Mouse (Mus musculus) cerebellum, adult 18-20 months (tissue): ENCODE measurements at regions not wholly inside any gene's neighbourhood (a gene's known extent, or its start where the extent isn't known, plus 50 kb on each side); places are given as distances from the start of the nearest gene placed in this dataset.

Experiments
- DNase-seq, 2 experiments: peaks; one replicate each; pipeline ENCODE4 v3.0.0; 2021

DNA sequence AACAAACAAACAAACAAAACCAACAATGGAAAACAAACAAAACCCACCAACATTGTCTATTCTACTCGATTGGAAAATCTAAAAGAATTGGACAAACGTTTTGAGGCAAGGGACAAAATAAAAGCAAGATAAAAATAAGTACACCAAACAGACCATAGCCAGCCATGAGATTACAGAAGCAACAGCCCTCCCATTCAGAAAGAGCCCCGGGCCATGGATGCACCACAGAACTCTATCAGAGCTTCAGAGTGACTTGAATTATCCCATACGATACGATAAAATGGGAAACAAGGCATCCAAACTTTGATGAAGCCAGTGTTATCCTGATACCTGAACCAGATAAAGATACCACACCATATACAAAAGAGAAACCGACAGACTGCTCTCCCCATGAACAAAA lies 68.7 kb downstream of the Npepl1 start:
- no peak for DNase-seq

DNA sequence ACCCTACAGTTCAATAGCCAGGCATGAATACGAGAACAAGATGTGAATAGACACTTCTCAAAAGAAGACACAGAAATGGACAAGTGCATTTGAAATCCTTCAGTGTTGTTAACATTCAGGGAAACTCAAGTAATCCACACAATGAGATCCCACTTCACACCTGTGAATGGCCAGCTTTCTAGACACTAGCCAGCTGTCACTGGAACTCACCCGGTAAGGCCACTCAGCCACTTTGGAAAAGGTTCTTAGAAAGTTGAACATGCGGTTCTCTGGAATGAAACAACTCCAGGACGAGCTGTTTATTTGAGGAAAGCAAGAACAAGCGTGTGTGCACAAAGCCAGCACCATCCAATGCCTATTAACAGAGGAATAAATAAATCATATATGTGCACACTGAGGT lies 74.6 kb downstream of the Npepl1 start:
- DNase-seq = no peak

DNA sequence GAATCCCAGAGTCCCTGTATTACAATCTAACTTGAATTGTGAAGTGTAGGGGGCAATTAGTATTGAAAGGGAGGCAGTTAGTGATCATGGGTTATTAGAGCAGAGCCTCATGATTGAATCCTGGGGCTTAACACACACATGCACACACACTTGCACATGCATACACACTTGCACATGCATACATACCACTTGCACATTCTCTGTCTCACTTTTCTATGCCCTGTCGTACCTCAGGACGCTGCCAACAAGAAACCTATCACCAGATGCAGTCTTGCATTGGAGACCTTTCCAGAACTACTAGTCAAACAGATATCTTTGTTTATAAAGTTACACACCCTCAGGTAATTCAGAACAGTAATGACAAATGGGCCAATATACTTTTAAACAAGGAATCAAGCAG lies 80.9 kb downstream of the Npepl1 start:
- no peak for DNase-seq

DNA sequence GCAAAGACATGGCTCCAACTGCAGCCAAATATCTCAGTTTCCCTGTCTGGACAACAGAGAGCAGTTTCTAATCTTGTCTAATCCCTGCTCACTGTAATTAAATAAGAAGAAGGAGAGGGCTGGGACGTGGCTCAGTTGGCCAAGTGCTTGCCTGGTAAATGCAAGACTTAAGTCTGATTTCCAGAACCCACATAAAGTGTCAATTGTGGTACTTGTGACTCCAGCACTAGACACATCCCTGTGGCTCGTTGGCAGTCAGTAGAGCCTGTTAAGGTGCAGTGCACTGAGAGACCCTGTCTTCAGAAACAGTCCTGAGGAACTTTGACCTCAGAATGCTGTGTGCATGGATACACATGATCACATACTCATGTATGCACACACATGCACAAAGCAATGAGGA lies 81.4 kb downstream of the Npepl1 start:
- no peak for DNase-seq

DNA sequence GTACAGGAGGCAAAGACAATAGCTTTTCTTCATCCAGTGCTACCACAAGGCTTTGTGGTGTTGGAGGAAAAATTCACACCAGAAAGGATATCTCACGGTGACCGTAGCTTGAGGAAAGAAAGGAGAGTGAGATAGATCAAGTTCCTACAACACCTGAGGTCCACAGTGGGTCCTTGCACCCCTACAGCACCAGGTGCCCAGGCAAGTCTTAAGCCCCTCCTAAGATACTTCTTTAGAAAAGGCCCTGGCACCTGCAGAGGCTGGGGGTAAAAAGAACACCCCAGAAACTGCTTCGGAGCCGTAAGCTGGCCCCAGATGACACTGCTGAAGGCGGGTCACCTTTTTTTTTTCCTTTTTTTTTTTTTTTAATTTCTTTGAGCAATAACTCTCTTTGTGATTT lies 81.9 kb downstream of the Npepl1 start:
- no peak for DNase-seq

DNA sequence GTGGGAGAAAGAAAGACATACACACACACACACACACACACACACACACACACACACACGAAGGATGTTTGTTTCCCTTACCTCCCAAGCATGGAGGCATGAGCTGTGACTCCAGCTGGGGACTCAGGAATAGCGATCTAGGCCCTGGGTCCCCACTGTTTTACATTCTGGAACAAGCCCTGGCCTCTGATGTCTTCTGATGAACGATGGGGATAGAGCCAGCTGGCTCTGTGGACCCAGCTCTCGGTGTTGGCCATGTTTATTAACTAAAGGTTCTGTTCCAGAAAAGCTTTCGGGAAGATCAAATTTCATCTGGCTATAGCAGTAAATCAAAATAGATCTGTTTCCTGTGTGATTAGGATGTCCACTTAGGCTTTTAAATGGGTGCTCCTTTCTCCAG lies 83.4 kb downstream of the Npepl1 start:
- DNase-seq = no peak

DNA sequence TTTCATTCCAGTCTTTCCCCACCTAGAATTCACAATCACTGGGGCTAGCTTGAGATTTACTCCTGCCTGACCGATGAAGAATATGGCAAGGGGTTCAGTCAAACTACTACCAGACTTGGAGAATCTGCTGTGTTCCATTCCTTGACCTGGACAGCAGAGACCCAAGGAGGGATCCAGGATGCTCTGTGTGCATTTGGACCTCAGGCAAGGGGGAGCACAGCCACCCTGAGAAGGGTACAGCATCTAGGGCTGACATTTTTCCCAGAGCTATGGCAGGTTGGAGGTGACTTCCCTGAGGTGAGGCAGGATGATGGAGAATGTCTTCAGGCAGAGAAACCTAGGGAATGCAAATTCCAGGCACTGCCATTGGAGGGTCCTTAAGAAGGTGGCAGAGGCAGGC lies 85.5 kb downstream of the Npepl1 start:
- DNase-seq = no peak

DNA sequence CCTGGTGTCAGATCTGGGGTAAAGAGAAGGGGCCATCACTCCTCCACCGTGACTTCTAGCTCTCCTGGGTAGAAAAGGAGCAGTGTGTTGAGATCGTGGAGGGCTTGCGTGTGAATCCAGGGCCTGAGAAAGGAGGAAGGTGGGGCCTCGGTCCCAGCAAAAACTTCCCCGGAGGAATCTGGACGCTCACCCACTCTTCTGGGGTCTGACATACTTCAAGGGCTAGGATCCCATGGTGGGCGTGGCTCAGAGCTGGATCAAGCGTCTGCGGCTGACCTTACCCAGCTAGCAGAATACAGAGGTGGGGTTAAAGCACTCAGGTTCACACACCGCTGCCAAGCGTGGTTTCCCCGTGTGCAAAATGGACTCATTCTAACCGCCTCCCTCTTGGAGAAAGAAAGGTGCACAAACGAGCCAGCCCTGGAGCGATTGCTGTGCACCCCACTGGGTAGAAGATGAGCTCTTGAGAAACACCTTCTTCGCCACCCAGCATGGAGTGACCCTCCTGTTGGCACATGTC lies 86.6 kb downstream of the Npepl1 start:
- no peak for DNase-seq

DNA sequence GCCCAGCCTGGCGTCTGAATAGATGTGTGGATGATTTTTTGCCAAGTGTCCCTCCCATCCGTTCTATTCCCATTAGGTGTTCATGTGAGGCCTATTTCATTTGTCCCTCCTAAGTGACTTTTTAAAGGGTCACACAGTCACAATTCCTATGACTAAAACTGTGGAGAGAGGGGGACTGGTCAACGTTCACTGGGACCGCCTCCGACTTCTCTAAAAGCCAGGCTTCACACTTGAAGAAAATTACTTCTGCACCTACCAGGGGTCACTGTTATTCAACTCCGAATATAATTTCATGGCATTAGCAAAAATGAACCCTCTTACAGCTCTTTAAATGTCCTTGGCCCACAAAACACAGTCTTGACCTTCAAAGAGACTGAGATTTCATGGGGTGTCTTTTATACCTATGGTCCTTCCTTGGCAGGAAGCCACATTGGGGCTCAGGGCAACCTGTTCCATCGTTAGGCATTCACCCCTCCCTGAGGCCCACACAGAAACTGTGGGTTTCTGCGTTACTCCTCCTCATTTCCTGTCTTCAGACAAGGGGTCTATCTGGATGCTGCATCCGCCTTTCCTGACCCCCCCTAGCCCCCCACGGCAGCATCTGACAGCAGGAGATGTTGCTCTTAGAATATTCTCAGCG lies 86.7 kb upstream of the Gnas start:
- no peak for DNase-seq

DNA sequence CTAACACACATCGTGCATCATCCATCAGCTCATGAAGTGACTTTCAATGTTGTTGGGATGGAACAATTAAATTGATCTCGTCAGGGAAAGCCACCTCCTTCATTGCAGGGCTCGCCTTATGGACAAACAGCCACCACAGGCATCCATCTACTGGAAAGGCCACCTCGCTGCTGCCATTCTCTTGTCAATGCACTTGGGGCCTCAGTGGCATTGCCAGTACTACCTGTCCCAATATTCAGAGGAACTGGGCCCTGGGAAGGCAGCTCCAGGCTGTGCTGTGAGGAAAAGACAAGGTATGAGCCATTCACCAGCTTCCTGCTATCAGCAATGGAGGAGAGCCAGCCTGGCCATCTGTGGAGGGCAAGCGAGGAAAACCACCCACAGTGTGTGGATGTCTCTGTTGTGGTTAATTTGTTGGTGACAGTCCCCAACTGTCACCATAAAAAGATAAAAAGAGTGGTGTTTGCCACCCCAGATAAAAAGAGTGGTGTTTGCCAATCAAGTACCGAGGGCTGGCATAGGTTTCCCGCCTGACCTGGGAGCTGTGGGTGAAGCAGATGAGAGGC lies 85.6 kb upstream of the Gnas start:
- DNase-seq = peak; percentile 9 to 13

DNA sequence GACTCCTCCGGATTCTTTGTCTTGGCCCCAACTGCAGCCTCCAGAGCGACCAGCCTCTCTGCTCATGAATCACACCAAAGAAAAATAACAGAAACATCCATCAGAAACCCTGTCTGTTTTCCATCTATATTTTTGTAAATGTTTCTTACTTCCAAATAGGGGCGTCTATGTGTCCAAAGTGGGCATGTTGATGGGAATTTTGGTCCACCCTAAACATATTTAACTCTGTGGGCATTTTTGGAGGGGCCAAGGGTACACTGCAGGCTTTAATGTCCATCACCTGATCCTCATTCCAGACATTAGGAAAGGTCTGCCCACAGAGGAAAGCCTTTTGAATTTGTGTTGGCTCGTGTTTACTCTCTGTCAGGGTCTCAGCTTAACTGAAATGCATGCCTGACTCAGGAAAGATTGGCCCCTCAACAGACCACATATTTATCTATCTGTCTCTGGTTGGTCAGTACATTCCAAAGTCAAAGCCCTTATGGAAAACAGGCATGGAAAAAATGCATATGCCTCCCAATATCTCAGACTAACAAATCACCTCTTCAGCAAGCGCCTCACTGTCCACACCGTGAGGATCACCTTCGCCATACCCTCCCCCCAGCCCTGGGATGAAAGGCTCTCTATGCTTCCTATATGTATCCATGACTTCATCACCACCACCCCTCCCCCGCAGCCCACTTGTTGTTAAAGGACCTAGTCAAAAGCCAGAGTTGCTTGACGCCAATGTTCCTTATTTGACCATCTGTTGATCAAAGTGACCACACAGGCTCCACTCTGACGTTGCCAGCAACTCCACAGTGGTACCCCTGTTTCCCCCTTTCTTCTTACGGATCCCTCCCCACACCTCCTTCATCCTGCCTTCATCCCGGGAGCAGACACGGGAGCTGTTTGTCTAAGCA lies 83.9 kb upstream of the Gnas start:
- no peak for DNase-seq

DNA sequence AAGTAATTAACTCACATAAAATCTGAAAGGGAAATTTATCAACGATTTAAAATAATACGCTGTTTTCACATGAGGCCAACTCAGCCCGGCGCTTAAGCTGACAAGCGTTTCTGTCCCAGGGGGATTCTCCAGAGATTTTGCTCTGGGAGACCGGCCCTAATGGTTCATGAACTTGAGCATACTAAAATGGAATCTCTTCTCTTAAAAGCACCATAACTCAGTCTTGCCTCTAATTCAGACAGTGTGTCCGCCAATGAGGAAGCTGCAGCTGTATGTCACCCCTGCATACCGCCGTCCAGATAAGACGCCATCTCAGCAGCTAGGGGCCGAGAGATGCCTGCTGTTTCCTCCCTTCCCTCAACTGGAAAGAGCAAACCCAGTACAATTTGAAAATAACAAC lies 80.7 kb upstream of the Gnas start:
- DNase-seq = no peak

DNA sequence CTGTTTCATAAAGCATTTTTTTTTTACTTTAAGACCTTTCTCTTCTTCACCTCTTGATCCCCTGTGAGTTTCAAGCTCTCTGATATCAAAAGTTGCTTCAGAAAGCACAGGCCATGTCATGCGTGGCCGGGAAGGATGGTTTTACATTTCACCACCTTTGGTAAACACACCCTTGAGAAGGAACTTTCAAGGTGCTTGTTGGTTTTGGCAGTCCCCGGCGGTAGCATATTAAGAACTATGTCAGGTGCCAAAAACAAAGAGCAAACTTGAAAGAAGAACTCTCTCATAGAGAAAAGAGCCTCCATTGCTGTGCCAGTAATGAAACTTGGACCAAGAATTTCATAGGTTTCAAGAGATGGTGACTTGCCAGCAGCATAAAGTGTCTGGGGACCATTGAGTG lies 72.4 kb upstream of the Gnas start:
- no peak for DNase-seq

DNA sequence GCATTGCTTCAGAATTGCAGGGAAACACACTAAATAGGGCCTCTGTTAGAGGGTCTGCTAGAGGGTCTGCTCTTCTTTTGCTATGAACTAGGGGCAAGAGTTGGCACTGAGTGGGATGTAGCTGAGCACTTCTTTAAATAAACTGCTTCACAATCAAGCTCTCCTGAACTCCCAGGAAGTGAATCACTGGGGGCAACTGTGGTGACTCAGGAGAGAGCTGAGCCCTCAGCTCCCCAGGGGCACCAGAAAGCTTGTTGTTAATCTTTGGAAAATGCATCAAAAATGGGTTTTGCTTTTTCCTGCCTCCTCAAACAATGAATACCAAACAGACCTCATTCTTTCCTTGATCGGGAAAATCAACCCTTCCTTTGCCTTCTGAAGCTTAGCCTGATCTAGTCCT lies 57.5 kb upstream of the Gnas start:
- DNase-seq = no peak
